Mouse (Mus musculus): ENCODE results near the gene Syt3. TPM values are rescaled to one million over a fixed set of nuclear protein-coding genes. Genes with fewer than 3 reads are reported as not detected.

Syt3 gene
- polyA plus RNA-seq, 1 experiment from 2014 or later, result 1.6 TPM

DNA sequence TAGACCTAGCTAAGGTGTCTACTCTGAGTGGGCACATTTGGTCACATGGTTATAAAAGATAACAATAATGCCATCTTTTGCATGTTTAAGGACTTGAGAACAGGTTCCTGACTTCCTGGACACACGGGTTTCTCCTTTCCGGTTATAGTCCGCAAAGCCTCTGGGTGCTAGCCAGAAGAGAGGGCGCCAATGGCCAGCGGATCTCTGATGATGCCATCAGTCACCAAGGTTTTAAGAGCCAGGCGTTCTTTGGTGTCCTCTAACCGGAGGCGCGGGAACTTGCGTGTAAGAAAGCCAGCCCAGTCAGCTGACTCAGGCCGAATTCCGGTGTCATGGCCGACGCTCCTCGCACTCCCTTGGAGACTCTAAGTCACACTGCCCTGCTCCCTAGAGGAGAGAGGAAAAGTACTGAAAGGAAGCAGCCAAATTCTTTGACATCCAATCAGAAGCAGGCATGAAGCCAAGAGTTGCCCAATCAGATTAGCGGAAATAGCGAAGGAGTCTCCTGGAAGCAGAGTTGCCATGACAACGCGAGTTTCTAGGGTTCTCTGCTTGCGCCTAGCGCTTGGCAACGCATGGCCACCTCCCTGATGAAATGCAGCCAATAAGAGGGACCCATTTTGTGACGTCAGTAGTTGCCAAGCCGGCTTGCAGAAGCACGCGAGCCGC lies 21.6 kb downstream of the Syt3 start:
- WGBS, result 5% methylated on average over 27 of the region's 27 CpGs
- Histone ChIP-seq H3K9ac (ENCODE audit: low read length) (peak overlapping the region; percentile 32; the same call in 1 of the 2 replicates), H3K9me3 (ENCODE audit: control insufficient read depth, low read length) (no peaks in the 10 kb centered on the region), H3K4me1 (replicated peaks; ENCODE audit: control insufficient read depth, insufficient read depth, low read length) (no peaks in the 10 kb centered on the region; the same call in 1 of the 2 replicates), H3K4me2 (ENCODE audit: low read length) (peak overlapping the region; percentile 57), H3K27me3 (replicated peaks; ENCODE audit: control insufficient read depth, insufficient read depth, low read length) (0 out of 2 replicates have a peak, but pooled peaks cover 6% of the 10 kb centered on the region), H3K27ac (ENCODE audit: low read depth) (peak overlapping the region; percentile 29; the same call in 1 of the 2 replicates), H3K4me3 (ENCODE audit: low read depth, low read length) (peak overlapping the region; percentile 35), H3K36me3 (ENCODE audit: control insufficient read depth, insufficient read depth, low read length) (no peaks in the 10 kb centered on the region)
- DNase-seq (ENCODE audit: low spot score) (peak; percentile 89), ATAC-seq (replicated peaks; ENCODE audit: low FRiP score, low TSS enrichment, low read depth) (peak; percentile 97)

DNA sequence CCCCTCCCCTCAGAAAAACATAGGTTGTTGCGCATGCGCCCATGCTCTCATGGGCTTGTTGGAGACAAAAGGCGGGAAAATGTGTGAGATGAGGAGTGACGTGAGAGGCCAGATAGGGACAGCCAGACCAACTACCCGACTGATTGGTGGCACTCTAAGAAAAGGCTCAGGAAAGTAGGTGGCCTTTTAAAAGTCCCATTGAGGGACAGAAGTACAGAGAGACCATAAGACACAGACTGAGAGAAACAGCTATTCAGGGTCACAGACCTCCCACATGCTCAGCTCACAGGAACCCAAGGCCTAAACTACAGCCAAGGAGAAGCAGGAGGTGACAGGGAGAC lies 22.1 kb downstream of the Syt3 start:
- WGBS, result 2% methylated on average over 5 of the region's 5 CpGs
- no peak overlapping the region for H3K4me3 ChIP-seq (ENCODE audit: low read depth, low read length)
- ATAC-seq (replicated peaks; ENCODE audit: low FRiP score, low TSS enrichment, low read depth), result peak; percentile 52; the same call in 1 of the 2 replicates

DNA sequence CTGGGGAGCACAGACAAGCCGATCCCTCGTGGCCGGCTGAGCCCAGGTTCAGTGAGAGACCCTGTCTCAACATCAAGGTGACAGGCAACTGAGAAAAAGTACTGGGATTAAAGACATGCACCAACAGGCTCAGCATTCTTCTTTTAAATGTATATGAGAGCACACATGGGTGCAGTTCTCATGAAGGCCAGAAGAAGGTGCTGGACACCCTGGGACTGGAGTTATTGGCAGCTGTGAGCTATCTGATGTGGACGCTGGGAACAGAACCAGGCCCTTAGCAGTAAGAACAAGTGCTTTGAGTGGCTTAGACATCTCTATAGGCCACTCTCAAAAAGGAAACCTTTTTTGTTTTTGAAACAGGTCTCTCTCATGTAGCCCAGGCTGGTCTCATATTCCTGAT lies 27.2 kb downstream of the Syt3 start:
- Histone ChIP-seq H3K27me3 (replicated peaks; ENCODE audit: control insufficient read depth, insufficient read depth, low read length) (no peaks in the 10 kb centered on the region), H3K4me3 (ENCODE audit: low read depth, low read length) (no peak overlapping the region), H3K4me2 (ENCODE audit: low read length) (no peak overlapping the region), H3K9me3 (ENCODE audit: control insufficient read depth, low read length) (no peaks in the 10 kb centered on the region), H3K36me3 (ENCODE audit: control insufficient read depth, insufficient read depth, low read length) (no peaks in the 10 kb centered on the region), H3K9ac (ENCODE audit: low read length) (no peak overlapping the region), H3K27ac (ENCODE audit: low read depth) (no peak overlapping the region), H3K4me1 (replicated peaks; ENCODE audit: control insufficient read depth, insufficient read depth, low read length) (no peaks in the 10 kb centered on the region)
- WGBS, result 85% methylated on average over 4 of the region's 4 CpGs
- no peak for ATAC-seq (replicated peaks; ENCODE audit: low FRiP score, low TSS enrichment, low read depth)
- no peak for DNase-seq (ENCODE audit: low spot score)

More for the DNA sequence above, 22.1 kb downstream of the Syt3 start:
- Histone ChIP-seq H3K36me3 (ENCODE audit: control insufficient read depth, insufficient read depth, low read length) (no peaks in the 10 kb centered on the region), H3K27ac (ENCODE audit: low read depth) (no peak overlapping the region), H3K4me2 (ENCODE audit: low read length) (no peak overlapping the region; the same call in 1 of the 2 replicates), H3K9ac (ENCODE audit: low read length) (no peak overlapping the region), H3K4me1 (replicated peaks; ENCODE audit: control insufficient read depth, insufficient read depth, low read length) (no peaks in the 10 kb centered on the region; the same call in 1 of the 2 replicates), H3K9me3 (ENCODE audit: control insufficient read depth, low read length) (no peaks in the 10 kb centered on the region), H3K27me3 (replicated peaks; ENCODE audit: control insufficient read depth, insufficient read depth, low read length) (0 out of 2 replicates have a peak, but pooled peaks cover 6% of the 10 kb centered on the region)
- no peak for DNase-seq (ENCODE audit: low spot score)

DNA sequence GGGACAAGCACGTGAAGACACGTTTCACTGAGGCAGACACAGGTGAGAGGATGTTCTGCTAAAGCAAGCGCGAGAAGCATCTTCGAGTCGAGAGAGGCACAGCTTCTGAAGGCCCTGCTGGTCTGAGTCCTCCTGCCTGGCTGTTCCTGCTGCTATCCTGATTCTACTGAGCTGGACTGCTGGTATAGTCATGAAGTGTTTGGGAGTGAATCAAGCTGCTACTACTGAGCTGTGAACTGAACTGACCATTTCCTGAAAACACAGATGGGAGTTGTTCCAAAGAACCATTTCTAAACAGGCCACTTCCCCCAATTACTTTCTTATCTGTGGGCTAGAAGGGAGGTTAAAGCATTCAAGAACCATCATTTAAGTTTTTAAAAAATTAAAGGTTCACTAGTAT lies 29.4 kb downstream of the Syt3 start:
- Histone ChIP-seq H3K27ac (ENCODE audit: low read depth) (no peak overlapping the region), H3K9me3 (ENCODE audit: control insufficient read depth, low read length) (no peaks in the 10 kb centered on the region), H3K4me1 (replicated peaks; ENCODE audit: control insufficient read depth, insufficient read depth, low read length) (no peaks in the 10 kb centered on the region), H3K27me3 (replicated peaks; ENCODE audit: control insufficient read depth, insufficient read depth, low read length) (no peaks in the 10 kb centered on the region), H3K4me2 (ENCODE audit: low read length) (no peak overlapping the region), H3K36me3 (ENCODE audit: control insufficient read depth, insufficient read depth, low read length) (no peaks in the 10 kb centered on the region), H3K4me3 (ENCODE audit: low read depth, low read length) (no peak overlapping the region), H3K9ac (ENCODE audit: low read length) (no peak overlapping the region)
- 76% methylated on average over 6 of the region's 6 CpGs for WGBS
- ATAC-seq (replicated peaks; ENCODE audit: low FRiP score, low TSS enrichment, low read depth) (no peak), DNase-seq (ENCODE audit: low spot score) (no peak)

DNA sequence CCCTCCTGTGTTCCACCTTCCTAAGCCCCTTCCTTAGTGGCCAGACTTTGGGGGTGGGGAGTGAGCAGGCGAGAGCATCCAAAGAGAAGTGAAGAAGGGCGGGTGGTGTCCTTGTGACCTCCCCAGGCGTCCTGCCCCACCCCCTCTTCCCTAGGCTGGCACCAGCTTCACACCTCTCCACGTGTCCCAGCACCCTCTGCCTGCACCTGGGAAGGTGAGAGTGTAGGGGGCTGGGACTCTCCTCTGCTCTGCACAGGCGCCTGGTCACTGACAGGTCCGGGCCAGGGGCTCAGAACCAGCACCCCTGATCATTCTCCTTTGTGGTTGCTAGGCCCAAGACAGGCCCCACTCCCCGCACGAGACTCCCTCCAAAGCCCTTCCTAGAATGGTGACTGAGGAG lies 43.8 kb downstream of the Syt3 start:
- WGBS, result 10% methylated on average over 8 of the region's 8 CpGs
- ATAC-seq (replicated peaks; ENCODE audit: low FRiP score, low TSS enrichment, low read depth) (no peak), DNase-seq (ENCODE audit: low spot score) (no peak)
- Histone ChIP-seq H3K27ac (ENCODE audit: low read depth) (no peak overlapping the region), H3K4me1 (replicated peaks; ENCODE audit: control insufficient read depth, insufficient read depth, low read length) (0 out of 2 replicates have a peak, but pooled peaks cover 4% of the 10 kb centered on the region), H3K36me3 (ENCODE audit: control insufficient read depth, insufficient read depth, low read length) (no peaks in the 10 kb centered on the region), H3K27me3 (replicated peaks; ENCODE audit: control insufficient read depth, insufficient read depth, low read length) (peaks cover 56% of the 10 kb centered on the region), H3K4me2 (ENCODE audit: low read length) (peak overlapping the region; percentile 40), H3K4me3 (ENCODE audit: low read depth, low read length) (peak overlapping the region; percentile 43; the same call in 1 of the 2 replicates), H3K9me3 (ENCODE audit: control insufficient read depth, low read length) (no peaks in the 10 kb centered on the region), H3K9ac (ENCODE audit: low read length) (no peak overlapping the region)

DNA sequence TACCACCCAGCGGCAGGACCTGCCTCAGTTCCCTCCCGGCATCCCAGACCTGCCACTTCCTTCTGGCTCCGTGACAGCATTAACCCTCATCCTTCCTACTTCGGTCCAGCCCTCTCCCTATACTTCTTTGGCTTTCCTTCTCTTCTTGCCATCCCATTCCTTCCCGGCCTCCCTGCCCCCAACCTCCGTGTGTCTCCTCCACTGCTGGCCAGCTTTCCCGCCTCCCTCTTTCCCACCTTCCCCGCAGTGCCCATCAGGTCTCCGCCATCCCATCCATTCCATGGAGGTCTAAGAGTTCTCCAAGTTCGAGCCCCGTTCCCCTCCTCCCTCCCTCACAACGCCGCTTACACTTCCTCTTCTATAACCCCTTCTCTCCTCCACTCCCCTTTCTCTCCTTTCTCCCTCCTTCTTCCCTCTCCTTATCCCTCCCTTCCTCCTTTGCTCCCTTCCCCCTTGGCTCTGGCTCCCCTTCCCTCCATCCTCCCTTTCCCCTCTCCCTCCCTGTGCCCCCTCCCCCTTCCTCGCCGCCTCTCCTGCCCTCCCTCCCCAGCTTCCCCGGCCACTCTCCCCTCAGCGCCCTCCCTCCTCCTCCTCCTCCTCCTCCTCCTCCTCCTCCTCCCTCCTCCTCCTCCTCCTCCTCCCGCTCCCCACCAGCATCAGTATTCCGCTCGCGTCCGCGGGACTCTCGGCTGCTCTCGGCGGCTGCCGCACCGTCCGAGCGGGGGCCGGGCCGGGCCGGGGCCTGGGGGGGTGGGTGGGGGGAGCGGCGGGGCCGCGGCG lies 44.5 kb downstream of the Syt3 start:
- peaks cover 56% of the 10 kb centered on the region for H3K27me3 ChIP-seq (replicated peaks; ENCODE audit: control insufficient read depth, insufficient read depth, low read length)
- H3K9me3 ChIP-seq (ENCODE audit: control insufficient read depth, low read length), result no peaks in the 10 kb centered on the region
- H3K4me1 ChIP-seq (replicated peaks; ENCODE audit: control insufficient read depth, insufficient read depth, low read length), result 0 out of 2 replicates have a peak, but pooled peaks cover 4% of the 10 kb centered on the region
- DNase-seq (ENCODE audit: low spot score), result no peak
- 0 out of 2 replicates have a peak, but pooled peaks have one; percentile 9 for ATAC-seq (replicated peaks; ENCODE audit: low FRiP score, low TSS enrichment, low read depth)
- H3K36me3 ChIP-seq (ENCODE audit: control insufficient read depth, insufficient read depth, low read length), result no peaks in the 10 kb centered on the region
- peak overlapping the region; percentile 43 for H3K4me3 ChIP-seq (ENCODE audit: low read depth, low read length)
- no peak overlapping the region for H3K27ac ChIP-seq (ENCODE audit: low read depth)
- no peak overlapping the region; the same call in 1 of the 2 replicates for H3K9ac ChIP-seq (ENCODE audit: low read length)
- WGBS, result under 1% methylated on average over 17 of the region's 38 CpGs
- peak overlapping the region; percentile 64 for H3K4me2 ChIP-seq (ENCODE audit: low read length)

DNA sequence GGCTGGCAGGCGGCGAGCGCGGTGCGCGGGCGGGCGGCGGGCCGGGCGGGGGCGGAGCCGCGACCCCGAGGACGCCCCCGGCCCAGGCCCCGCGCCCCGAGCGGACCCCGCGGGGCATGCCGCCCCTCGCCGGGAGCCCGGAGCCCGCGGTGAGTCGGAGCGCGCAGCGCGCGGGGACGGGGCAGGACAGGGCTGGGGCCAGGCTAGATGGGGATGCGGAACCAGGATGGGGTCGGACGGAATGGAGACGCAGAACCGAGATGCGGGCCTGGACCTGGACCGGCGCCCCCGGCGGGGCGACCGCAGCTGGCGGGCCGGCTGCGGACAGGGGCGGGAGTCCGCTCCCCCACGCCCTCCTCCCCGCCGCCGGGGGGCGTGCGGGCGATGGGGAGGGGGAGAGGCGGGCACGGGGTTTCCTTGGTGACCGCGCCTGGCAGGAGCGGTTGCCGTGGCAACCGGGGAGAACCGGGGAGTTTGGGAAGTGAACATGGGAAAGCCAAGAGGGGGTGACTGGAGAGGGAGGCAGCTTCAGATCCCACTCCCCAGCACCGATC lies 45.1 kb downstream of the Syt3 start, which contains the start of gene Lrrc4b:
TSS of gene Lrrc4b (plus strand) at position 51 of the 554 bp plus-strand sequence.
- Histone ChIP-seq H3K4me1 (replicated peaks; ENCODE audit: control insufficient read depth, insufficient read depth, low read length) (0 out of 2 replicates have a peak, but pooled peaks cover 4% of the 10 kb centered on the region), H3K4me2 (ENCODE audit: low read length) (peak within 1 kb of the TSS; percentile 64), H3K36me3 (ENCODE audit: control insufficient read depth, insufficient read depth, low read length) (no peaks in the 10 kb centered on the region), H3K4me3 (ENCODE audit: low read depth, low read length) (peak within 1 kb of the TSS; percentile 43), H3K27ac (ENCODE audit: low read depth) (no peak within 1 kb of the TSS), H3K9me3 (ENCODE audit: control insufficient read depth, low read length) (no peaks in the 10 kb centered on the region), H3K27me3 (replicated peaks; ENCODE audit: control insufficient read depth, insufficient read depth, low read length) (peaks cover 56% of the 10 kb centered on the region), H3K9ac (ENCODE audit: low read length) (peak within 1 kb of the TSS; percentile 32)
- 2% methylated on average over 51 of the region's 69 CpGs for WGBS
- peak; percentile 22; the same call in 1 of the 2 replicates for ATAC-seq (replicated peaks; ENCODE audit: low FRiP score, low TSS enrichment, low read depth)
- DNase-seq (ENCODE audit: low spot score), result peak; percentile 61

All from intestine, embryonic 14.5 days (tissue).